Mouse (Mus musculus) liver, postnatal 0 days (tissue): ENCODE data around the gene Rab10. TPM values are rescaled to one million over a fixed set of nuclear protein-coding genes. Genes with fewer than 3 reads are reported as not detected.

ENCODE experiments used
- ATAC-seq: fragments of 200-750 bp; cut with Nextera tagmentation; 2 replicates; pipeline ENCODE4 v1.8.0; 2017; ENCODE audit warnings: mild to moderate bottlenecking, moderate library complexity
- DNase-seq: peaks from one replicate; pipeline ENCODE4 v3.0.0-alpha.2; 2016
- H3K27ac ChIP-seq: fragments of 300-500 bp; sonication (generic); 2 replicates; pipeline ENCODE4 v1.5.1; 2014; ENCODE audit warnings: antibody characterized with exemption, moderate library complexity, mild to moderate bottlenecking, low read depth
- H3K27me3 ChIP-seq: fragments of 300-500 bp; sonication (generic); 2 replicates; pipeline ENCODE4 v1.6.1; 2014; ENCODE audit warnings: low read length, control low read depth, mixed read lengths; ENCODE audit not compliant: insufficient read depth
- H3K36me3 ChIP-seq: fragments of 300-500 bp; sonication (generic); replicated peaks from 2 replicates; pipeline ENCODE4 v1.6.1; 2014; ENCODE audit warnings: mild to moderate bottlenecking, control low read depth, low read length, moderate library complexity, mixed read lengths; ENCODE audit not compliant: insufficient read depth
- H3K4me1 ChIP-seq: fragments of 300-500 bp; sonication (generic); 2 replicates; pipeline ENCODE4 v1.6.1; 2014; ENCODE audit warnings: antibody characterized with exemption, mild to moderate bottlenecking, control low read depth; ENCODE audit not compliant: insufficient read depth
- H3K4me2 ChIP-seq: fragments of 300-500 bp; sonication (generic); 2 replicates; pipeline ENCODE4 v1.6.1; 2014; ENCODE audit warnings: low read depth, mild to moderate bottlenecking, low read length, moderate library complexity, mixed read lengths
- H3K4me3 ChIP-seq: fragments of 300-500 bp; sonication (generic); 2 replicates; pipeline ENCODE4 v1.5.1; 2014; ENCODE audit warnings: low read depth, low read length
- H3K9ac ChIP-seq: fragments of 300-500 bp; sonication (generic); replicated peaks from 2 replicates; pipeline ENCODE4 v1.6.1; 2014; ENCODE audit warnings: mild to moderate bottlenecking, moderate library complexity
- H3K9me3 ChIP-seq: fragments of 300-500 bp; sonication (generic); 2 replicates; pipeline ENCODE4 v1.6.1; 2016; ENCODE audit warnings: mild to moderate bottlenecking, control low read depth, low read length, mixed read lengths
- CTCF ChIP-seq: sonication (generic); IDR thresholded peaks from 2 replicates; pipeline ENCODE4 v1.5.1; 2016; ENCODE audit warnings: antibody characterized with exemption, low read depth
- EP300 ChIP-seq: IDR thresholded peaks from 2 replicates; pipeline ENCODE4 v1.6.1; 2016; ENCODE audit warnings: antibody characterized with exemption, low read depth, mild to moderate bottlenecking
- WGBS: fragments of 180-500 bp; shearing (Covaris S2); extraction: QIAGEN DNeasy Blood & Tissue Kit; methylation state at CpG from one replicate; pipeline ENCODE4 v1.1.7; 2014; ENCODE audit not compliant: insufficient replicate concordance; 5-methylcytosine and 5-hydroxymethylcytosine counted together
- polyA plus RNA-seq: library from polyadenylated mRNA; unstranded; fragments of >200 nt; fragmentation: Nextera tagmentation; extraction: Ambion mirVana; gene quantifications from 2 replicates; pipeline ENCODE4 v1.2.1, GENCODE M21; 2015

Gene Rab10
- polyA plus RNA-seq, 1 experiment from 2014 or later: 31.6 TPM

GRCm38 (mm10) chr12:3238361-3239051 is 71.3 kb downstream of the Rab10 start:
- 91% methylated on average over 16 of the region's 16 CpGs for WGBS

GRCm38 (mm10) chr12:3237799-3238198 is 72.0 kb downstream of the Rab10 start:
- no peak overlapping the region for H3K9ac ChIP-seq
- no peak for TF ChIP-seq CTCF
- TF ChIP-seq EP300: no peak
- no peak for ATAC-seq
- H3K9me3 ChIP-seq: peaks cover 4% of the 10 kb centered on the region
- H3K27ac ChIP-seq: no peak overlapping the region
- DNase-seq: no peak
- no peaks in the 10 kb centered on the region for H3K27me3 ChIP-seq
- peaks cover 11% of the 10 kb centered on the region for H3K4me1 ChIP-seq
- 96% methylated on average over 5 of the region's 5 CpGs for WGBS
- H3K4me3 ChIP-seq: no peak overlapping the region
- H3K36me3 ChIP-seq: peaks cover 37% of the 10 kb centered on the region
- H3K4me2 ChIP-seq: no peak overlapping the region

More at GRCm38 (mm10) chr12:3238361-3239051, 71.3 kb downstream of the Rab10 start:
- ATAC-seq: no peak
- H3K4me1 ChIP-seq: peaks cover 11% of the 10 kb centered on the region
- H3K9me3 ChIP-seq: peaks cover 4% of the 10 kb centered on the region
- DNase-seq: no peak
- H3K4me3 ChIP-seq: no peak overlapping the region
- H3K9ac ChIP-seq: no peak overlapping the region
- no peaks in the 10 kb centered on the region for H3K27me3 ChIP-seq
- H3K27ac ChIP-seq: no peak overlapping the region
- no peak for TF ChIP-seq CTCF
- TF ChIP-seq EP300: no peak
- no peak overlapping the region for H3K4me2 ChIP-seq
- peaks cover 37% of the 10 kb centered on the region for H3K36me3 ChIP-seq

- H3K36me3 ChIP-seq: peaks cover 37% of the 10 kb centered on the region
- ATAC-seq: no peak
Observed at GRCm38 (mm10) chr12:3236831-3237681, 72.7 kb downstream of the Rab10 start.

GRCm38 (mm10) chr12:3236163-3236641 is 73.6 kb downstream of the Rab10 start:
- WGBS: 60% methylated on average over 14 of the region's 14 CpGs
- peak overlapping the region; percentile 65 for H3K4me3 ChIP-seq
- TF ChIP-seq EP300 (no peak), CTCF (no peak)
- H3K27me3 ChIP-seq: no peaks in the 10 kb centered on the region
- H3K36me3 ChIP-seq: peaks cover 37% of the 10 kb centered on the region
- H3K9ac ChIP-seq: no peak overlapping the region
- peak overlapping the region; percentile 90; the same call in 1 of the 2 replicates for H3K27ac ChIP-seq
- ATAC-seq (no peak; the same call in 1 of the 2 replicates), DNase-seq (peak; percentile 24)
- peaks cover 4% of the 10 kb centered on the region for H3K9me3 ChIP-seq
- peak overlapping the region; percentile 81 for H3K4me2 ChIP-seq
- H3K4me1 ChIP-seq: peaks cover 11% of the 10 kb centered on the region

More at GRCm38 (mm10) chr12:3236831-3237681, 72.7 kb downstream of the Rab10 start:
- H3K27me3 ChIP-seq: no peaks in the 10 kb centered on the region
- DNase-seq: peak; percentile 44
- no peak overlapping the region for H3K27ac ChIP-seq
- no peak overlapping the region for H3K4me3 ChIP-seq
- peaks cover 11% of the 10 kb centered on the region for H3K4me1 ChIP-seq
- peaks cover 4% of the 10 kb centered on the region for H3K9me3 ChIP-seq
- TF ChIP-seq EP300 (no peak), CTCF (no peak)
- H3K9ac ChIP-seq: no peak overlapping the region
- H3K4me2 ChIP-seq: no peak overlapping the region
- 89% methylated on average over 12 of the region's 12 CpGs for WGBS

GRCm38 (mm10) chr12:3235646-3236161 is 74.1 kb downstream of the Rab10 start:
- Histone ChIP-seq H3K4me1 (peaks cover 11% of the 10 kb centered on the region), H3K4me3 (peak overlapping the region; percentile 65), H3K4me2 (peak overlapping the region; percentile 81), H3K9ac (peak overlapping the region; percentile 57), H3K9me3 (peaks cover 4% of the 10 kb centered on the region), H3K36me3 (peaks cover 36% of the 10 kb centered on the region), H3K27ac (peak overlapping the region; percentile 90), H3K27me3 (no peaks in the 10 kb centered on the region)
- DNase-seq (peak; percentile 94), ATAC-seq (peak; percentile 87)
- TF ChIP-seq EP300 (no peak), CTCF (peak; percentile 96)
- 12% methylated on average over 39 of the region's 39 CpGs for WGBS
